Mouse (Mus musculus) limb, embryonic 14.5 days (tissue): ENCODE measurements around the gene Gm49383. TPM values are rescaled to one million over a fixed set of nuclear protein-coding genes. Genes with fewer than 3 reads are reported as not detected.
"Not testable (repeated sequence)": the region's sequence is repeated elsewhere in the genome, so short reads cannot be mapped to it uniquely, and the experiment has no call there.

Source experiments
- ATAC-seq: fragments of 200-750 bp; cut with Nextera tagmentation; 2 replicates; pipeline ENCODE4 v1.8.0; 2017; ENCODE audit warnings: low read depth, moderate number of reproducible peaks, moderate TSS enrichment; ENCODE audit not compliant: low FRiP score
- DNase-seq: peaks from one replicate; pipeline ENCODE4 v3.0.0-alpha.2; 2015; ENCODE audit warnings: low spot score
- H3K27ac ChIP-seq: fragments of 300-500 bp; sonication (generic); replicated peaks from 2 replicates; pipeline ENCODE4 v1.5.1; 2014; ENCODE audit warnings: low read depth, mild to moderate bottlenecking, low read length, moderate library complexity, mixed read lengths
- H3K27me3 ChIP-seq: fragments of 300-500 bp; sonication (generic); 2 replicates; pipeline ENCODE4 v1.6.1; 2014; ENCODE audit warnings: low read length, mixed read lengths; ENCODE audit not compliant: control insufficient read depth, insufficient read depth
- H3K36me3 ChIP-seq: fragments of 300-500 bp; sonication (generic); 2 replicates; pipeline ENCODE4 v1.6.1; 2014; ENCODE audit warnings: mild to moderate bottlenecking, low read length, moderate library complexity, mixed read lengths; ENCODE audit not compliant: control insufficient read depth, insufficient read depth
- H3K4me1 ChIP-seq: fragments of 300-500 bp; sonication (generic); 2 replicates; pipeline ENCODE4 v1.6.1; 2014; ENCODE audit warnings: antibody characterized with exemption, low read length, mixed read lengths; ENCODE audit not compliant: control insufficient read depth, insufficient read depth
- H3K4me2 ChIP-seq: fragments of 300-500 bp; sonication (generic); replicated peaks from 2 replicates; pipeline ENCODE4 v1.6.1; 2014; ENCODE audit warnings: low read depth, mild to moderate bottlenecking, low read length, moderate library complexity; ENCODE audit not compliant: severe bottlenecking
- H3K4me3 ChIP-seq: fragments of 300-500 bp; sonication (generic); replicated peaks from 2 replicates; pipeline ENCODE4 v1.5.1; 2014; ENCODE audit warnings: low read length
- H3K9ac ChIP-seq: fragments of 300-500 bp; sonication (generic); 2 replicates; pipeline ENCODE4 v1.6.1; 2014; ENCODE audit warnings: mild to moderate bottlenecking, low read depth, low read length, moderate library complexity; ENCODE audit not compliant: severe bottlenecking
- H3K9me3 ChIP-seq: fragments of 300-500 bp; sonication (generic); 2 replicates; pipeline ENCODE4 v1.6.1; 2016; ENCODE audit warnings: low read length; ENCODE audit not compliant: control insufficient read depth
- POLR2A ChIP-seq: fragments of 200-500 bp; IDR thresholded peaks from 2 replicates; pipeline ENCODE4 v1.8.0; 2012; ENCODE audit warnings: inconsistent platforms, mild to moderate bottlenecking, moderate library complexity, borderline replicate concordance; ENCODE audit not compliant: insufficient read depth, insufficient read length; ENCODE audit errors: extremely low read depth
- whole genome bisulfite sequencing: fragments of 180-500 bp; shearing (Covaris S2); extraction: QIAGEN DNeasy Blood & Tissue Kit; methylation state at CpG from one replicate; pipeline ENCODE4 v1.1.7; 2014; 5-methylcytosine and 5-hydroxymethylcytosine counted together
- polyA plus RNA-seq, 2 experiments: library from polyadenylated mRNA; depleted of rRNA in 1 of 2; stranded (reverse) in 1 of 2; unstranded in 1 of 2; fragments of >200 nt; fragmentation: Nextera tagmentation in 1 of 2; extraction: Ambion mirVana in 1 of 2; gene quantifications; 2 replicates each; pipeline versions ENCODE4 v1.2.1 to v1.2.3; 2012 to 2014

Gene Gm49383
- polyA plus RNA-seq, 2 experiments = 7.6 to 21.8 TPM

DNA sequence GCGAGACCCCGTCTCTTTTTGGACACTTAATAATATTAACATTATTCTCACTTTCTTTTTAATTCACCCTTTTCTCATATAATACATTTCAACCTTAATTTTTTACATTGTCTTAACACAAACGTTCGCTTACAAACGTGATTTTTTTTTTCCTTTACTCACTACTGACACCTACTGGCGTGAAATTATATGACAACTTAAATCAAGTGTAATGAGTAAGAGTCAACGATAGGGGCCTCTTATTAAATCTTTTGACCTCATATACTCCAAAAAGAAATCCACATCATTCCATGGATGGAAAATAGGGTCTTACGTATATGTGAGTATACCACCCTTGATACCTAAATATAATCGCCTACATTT lies 37.3 kb downstream of the Gm49383 start:
- Histone ChIP-seq H3K9me3 (no peaks in the 10 kb centered on the region), H3K4me1 (0 out of 2 replicates have a peak, but pooled peaks cover 3% of the 10 kb centered on the region), H3K4me3 (peak overlapping the region; percentile 21), H3K9ac (no peak overlapping the region), H3K4me2 (no peak overlapping the region), H3K27ac (no peak overlapping the region; the same call in 1 of the 2 replicates), H3K36me3 (peaks cover 27% of the 10 kb centered on the region), H3K27me3 (no peaks in the 10 kb centered on the region)
- whole genome bisulfite sequencing = 6% methylated on average over 9 of the region's 9 CpGs
- DNase-seq = peak; percentile 82
- TF ChIP-seq POLR2A = no peak
- no peak for ATAC-seq

GRCm38 (mm10) chr12:69158765-69159577 lies 37.9 kb downstream of the Gm49383 start, which contains the start of gene Rps29:
Gene Rps29 (minus strand): TSS chr12:69159186.
- H3K9ac ChIP-seq = peak within 1 kb of the TSS; percentile 94
- peak within 1 kb of the TSS; percentile 64 for H3K4me2 ChIP-seq
- peak within 1 kb of the TSS; percentile 95 for H3K27ac ChIP-seq
- peak within 1 kb of the TSS; percentile 69 for H3K4me3 ChIP-seq
- TF ChIP-seq POLR2A = peak; percentile 94; the same call in 1 of the 2 replicates
- not testable (repeated sequence) for H3K9me3 ChIP-seq, H3K4me1 ChIP-seq, H3K27me3 ChIP-seq
- DNase-seq (peak; percentile 100), ATAC-seq (peak; percentile 98)
- under 1% methylated on average over 55 of the region's 68 CpGs for WGBS
- H3K36me3 ChIP-seq = peaks cover 27% of the 10 kb centered on the region

GRCm38 (mm10) chr12:69158366-69158764 lies 38.5 kb downstream of the Gm49383 start:
- no peak for TF ChIP-seq POLR2A
- DNase-seq (no peak), ATAC-seq (no peak)
- H3K9ac ChIP-seq = peak overlapping the region; percentile 94
- H3K4me1 ChIP-seq = 0 out of 2 replicates have a peak, but pooled peaks cover 3% of the 10 kb centered on the region
- peak overlapping the region; percentile 95 for H3K27ac ChIP-seq
- no peaks in the 10 kb centered on the region for H3K27me3 ChIP-seq
- no peaks in the 10 kb centered on the region for H3K9me3 ChIP-seq
- peak overlapping the region; percentile 64 for H3K4me2 ChIP-seq
- H3K4me3 ChIP-seq = peak overlapping the region; percentile 69
- WGBS = 1% methylated on average over 19 of the region's 19 CpGs
- H3K36me3 ChIP-seq = peaks cover 27% of the 10 kb centered on the region

DNA sequence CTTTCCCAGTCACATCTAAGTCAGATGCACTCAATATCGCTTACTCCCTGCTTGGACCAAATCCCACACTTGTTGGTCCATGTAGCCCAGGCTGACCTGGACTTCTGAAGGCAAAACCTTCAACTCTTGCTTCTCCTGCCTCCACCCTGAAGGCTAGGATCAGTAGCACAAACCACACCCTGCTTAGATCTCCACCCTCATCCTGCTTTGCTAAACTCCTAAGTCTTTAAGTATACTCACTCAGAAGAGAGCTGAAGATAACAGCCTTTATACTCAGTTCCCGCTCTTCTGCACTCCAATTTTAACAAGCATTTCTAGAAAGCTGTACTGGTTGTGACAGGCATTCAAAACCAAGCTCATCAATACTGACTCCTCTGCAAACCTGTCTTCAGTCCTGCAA lies 39.8 kb downstream of the Gm49383 start:
- Histone ChIP-seq H3K9ac (no peak overlapping the region), H3K4me2 (no peak overlapping the region), H3K27me3 (no peaks in the 10 kb centered on the region), H3K36me3 (peaks cover 27% of the 10 kb centered on the region), H3K4me3 (no peak overlapping the region), H3K4me1 (0 out of 2 replicates have a peak, but pooled peaks cover 3% of the 10 kb centered on the region), H3K9me3 (no peaks in the 10 kb centered on the region), H3K27ac (no peak overlapping the region)
- TF ChIP-seq POLR2A = no peak
- WGBS = 98% methylated on average over 2 of the region's 2 CpGs
- ATAC-seq (no peak), DNase-seq (no peak)

GRCm38 (mm10) chr12:69156436-69156835 lies 40.5 kb downstream of the Gm49383 start:
- Histone ChIP-seq H3K4me1 (0 out of 2 replicates have a peak, but pooled peaks cover 3% of the 10 kb centered on the region), H3K27me3 (no peaks in the 10 kb centered on the region), H3K4me2 (no peak overlapping the region), H3K36me3 (peaks cover 27% of the 10 kb centered on the region), H3K9ac (no peak overlapping the region), H3K9me3 (no peaks in the 10 kb centered on the region), H3K27ac (no peak overlapping the region), H3K4me3 (no peak overlapping the region)
- WGBS = 90% methylated on average over 4 of the region's 4 CpGs
- no peak for TF ChIP-seq POLR2A
- no peak for ATAC-seq
- DNase-seq = no peak
